Mouse (Mus musculus): ENCODE measurements around the gene Lefty1. TPM values are rescaled to one million over a fixed set of nuclear protein-coding genes. Genes with fewer than 3 reads are reported as not detected.

Lefty1 gene
- polyA plus RNA-seq, 1 experiment from 2014 or later, result 0.78 TPM

- no peaks in the 10 kb centered on the region for H3K9me3 ChIP-seq
- WGBS, result 33% methylated on average over 20 of the region's 20 CpGs
- H3K27me3 ChIP-seq (ENCODE audit: insufficient read depth, poor library complexity, severe bottlenecking), result peaks cover 52% of the 10 kb centered on the region
- H3K27ac ChIP-seq, result peak overlapping the region; percentile 59
- H3K36me3 ChIP-seq, result no peaks in the 10 kb centered on the region
- peaks cover 47% of the 10 kb centered on the region for H3K4me1 ChIP-seq (replicated peaks)
- peak; percentile 57 for DNase-seq (ENCODE audit: low spot score)
- H3K4me3 ChIP-seq, result peak overlapping the region; percentile 23; the same call in 1 of the 2 replicates
Measured at GRCm38 (mm10) chr1:180945001-180945980, 10.5 kb downstream of the Lefty1 start.

- Histone ChIP-seq H3K36me3 (no peaks in the 10 kb centered on the region), H3K9me3 (no peaks in the 10 kb centered on the region), H3K27me3 (ENCODE audit: insufficient read depth, poor library complexity, severe bottlenecking) (peaks cover 40% of the 10 kb centered on the region), H3K27ac (peak overlapping the region; percentile 59; the same call in 1 of the 2 replicates), H3K4me3 (no peak overlapping the region), H3K4me1 (replicated peaks) (peaks cover 41% of the 10 kb centered on the region)
- DNase-seq (ENCODE audit: low spot score), result no peak
- 93% methylated on average over 6 of the region's 6 CpGs for whole genome bisulfite sequencing
Measured at GRCm38 (mm10) chr1:180946448-180946847, 11.6 kb downstream of the Lefty1 start.

GRCm38 (mm10) chr1:180952085-180952746 is 17.4 kb downstream of the Lefty1 start:
- H3K9me3 ChIP-seq, result no peaks in the 10 kb centered on the region
- WGBS, result 79% methylated on average over 6 of the region's 6 CpGs
- no peak overlapping the region for H3K4me3 ChIP-seq
- H3K36me3 ChIP-seq, result no peaks in the 10 kb centered on the region
- no peaks in the 10 kb centered on the region for H3K27me3 ChIP-seq (ENCODE audit: insufficient read depth, poor library complexity, severe bottlenecking)
- H3K27ac ChIP-seq, result no peak overlapping the region
- H3K4me1 ChIP-seq (replicated peaks), result peaks cover 10% of the 10 kb centered on the region
- no peak for DNase-seq (ENCODE audit: low spot score)

GRCm38 (mm10) chr1:180952808-180953207 is 18.0 kb downstream of the Lefty1 start:
- Histone ChIP-seq H3K9me3 (no peaks in the 10 kb centered on the region), H3K4me1 (replicated peaks) (peaks cover 10% of the 10 kb centered on the region), H3K4me3 (no peak overlapping the region), H3K27me3 (ENCODE audit: insufficient read depth, poor library complexity, severe bottlenecking) (no peaks in the 10 kb centered on the region), H3K27ac (no peak overlapping the region), H3K36me3 (no peaks in the 10 kb centered on the region)
- WGBS, result 94% methylated on average over 5 of the region's 5 CpGs
- no peak for DNase-seq (ENCODE audit: low spot score)

GRCm38 (mm10) chr1:180956401-180956800 is 21.6 kb downstream of the Lefty1 start:
- 91% methylated on average over 8 of the region's 8 CpGs for WGBS
- no peaks in the 10 kb centered on the region for H3K36me3 ChIP-seq
- H3K27me3 ChIP-seq (ENCODE audit: insufficient read depth, poor library complexity, severe bottlenecking), result no peaks in the 10 kb centered on the region
- H3K4me1 ChIP-seq (replicated peaks), result peaks cover 8% of the 10 kb centered on the region
- H3K9me3 ChIP-seq, result no peaks in the 10 kb centered on the region
- H3K27ac ChIP-seq, result no peak overlapping the region
- H3K4me3 ChIP-seq, result no peak overlapping the region
- no peak for DNase-seq (ENCODE audit: low spot score)

GRCm38 (mm10) chr1:180956973-180957381 is 22.2 kb downstream of the Lefty1 start:
- Histone ChIP-seq H3K4me1 (replicated peaks) (peaks cover 8% of the 10 kb centered on the region), H3K4me3 (no peak overlapping the region), H3K36me3 (no peaks in the 10 kb centered on the region), H3K27ac (no peak overlapping the region), H3K27me3 (ENCODE audit: insufficient read depth, poor library complexity, severe bottlenecking) (no peaks in the 10 kb centered on the region), H3K9me3 (no peaks in the 10 kb centered on the region)
- 90% methylated on average over 8 of the region's 8 CpGs for WGBS
- no peak for DNase-seq (ENCODE audit: low spot score)

GRCm38 (mm10) chr1:180957989-180958388 is 23.2 kb downstream of the Lefty1 start:
- DNase-seq (ENCODE audit: low spot score), result no peak
- WGBS, result 77% methylated on average over 3 of the region's 3 CpGs
- Histone ChIP-seq H3K4me1 (replicated peaks) (peaks cover 8% of the 10 kb centered on the region), H3K36me3 (no peaks in the 10 kb centered on the region), H3K4me3 (no peak overlapping the region), H3K27ac (no peak overlapping the region), H3K27me3 (ENCODE audit: insufficient read depth, poor library complexity, severe bottlenecking) (no peaks in the 10 kb centered on the region), H3K9me3 (no peaks in the 10 kb centered on the region)

- WGBS, result 62% methylated on average over 3 of the region's 3 CpGs
- DNase-seq (ENCODE audit: low spot score), result no peak
- Histone ChIP-seq H3K4me1 (replicated peaks) (peaks cover 5% of the 10 kb centered on the region), H3K36me3 (no peaks in the 10 kb centered on the region), H3K27me3 (ENCODE audit: insufficient read depth, poor library complexity, severe bottlenecking) (no peaks in the 10 kb centered on the region), H3K27ac (no peak overlapping the region), H3K9me3 (no peaks in the 10 kb centered on the region), H3K4me3 (no peak overlapping the region)
Measured at GRCm38 (mm10) chr1:180958797-180959196, 24.0 kb downstream of the Lefty1 start.

GRCm38 (mm10) chr1:180965786-180966185 is 31.0 kb downstream of the Lefty1 start:
- 84% methylated on average over 3 of the region's 3 CpGs for WGBS
- Histone ChIP-seq H3K4me3 (no peak overlapping the region), H3K36me3 (no peaks in the 10 kb centered on the region), H3K4me1 (replicated peaks) (no peaks in the 10 kb centered on the region), H3K27ac (no peak overlapping the region), H3K27me3 (ENCODE audit: insufficient read depth, poor library complexity, severe bottlenecking) (no peaks in the 10 kb centered on the region), H3K9me3 (no peaks in the 10 kb centered on the region)
- DNase-seq (ENCODE audit: low spot score), result no peak

GRCm38 (mm10) chr1:180966542-180966941 is 31.7 kb downstream of the Lefty1 start:
- Histone ChIP-seq H3K27ac (no peak overlapping the region), H3K4me1 (replicated peaks) (no peaks in the 10 kb centered on the region), H3K36me3 (no peaks in the 10 kb centered on the region), H3K9me3 (no peaks in the 10 kb centered on the region), H3K27me3 (ENCODE audit: insufficient read depth, poor library complexity, severe bottlenecking) (no peaks in the 10 kb centered on the region), H3K4me3 (no peak overlapping the region)
- no peak for DNase-seq (ENCODE audit: low spot score)
- 72% methylated on average over 3 of the region's 3 CpGs for WGBS

- WGBS, result 92% methylated on average over 7 of the region's 7 CpGs
- no peaks in the 10 kb centered on the region for H3K27me3 ChIP-seq (ENCODE audit: insufficient read depth, poor library complexity, severe bottlenecking)
- 0 out of 2 replicates have a peak, but pooled peaks cover 4% of the 10 kb centered on the region for H3K4me1 ChIP-seq (replicated peaks)
- H3K27ac ChIP-seq, result no peak overlapping the region
- no peak overlapping the region for H3K4me3 ChIP-seq
- DNase-seq (ENCODE audit: low spot score), result no peak
- no peaks in the 10 kb centered on the region for H3K9me3 ChIP-seq
- no peaks in the 10 kb centered on the region for H3K36me3 ChIP-seq
Measured at GRCm38 (mm10) chr1:180967261-180967660, 32.4 kb downstream of the Lefty1 start.

- Histone ChIP-seq H3K4me1 (replicated peaks) (0 out of 2 replicates have a peak, but pooled peaks cover 12% of the 10 kb centered on the region), H3K9me3 (no peaks in the 10 kb centered on the region), H3K27me3 (ENCODE audit: insufficient read depth, poor library complexity, severe bottlenecking) (no peaks in the 10 kb centered on the region), H3K27ac (no peak overlapping the region), H3K4me3 (no peak overlapping the region), H3K36me3 (no peaks in the 10 kb centered on the region)
- 67% methylated on average over 10 of the region's 11 CpGs for WGBS
- DNase-seq (ENCODE audit: low spot score), result no peak
Measured at GRCm38 (mm10) chr1:180972941-180973340, 38.1 kb downstream of the Lefty1 start.

Measured in hindbrain, embryonic 10.5 days (tissue).